Mouse (Mus musculus) liver, embryonic 16.5 days (tissue): ENCODE results near the gene 6030445D17Rik. TPM values are rescaled to one million over a fixed set of nuclear protein-coding genes. Genes with fewer than 3 reads are reported as not detected.

Experiments
- ATAC-seq: fragments of 200-750 bp; cut with Nextera tagmentation; 2 replicates; pipeline ENCODE4 v1.8.0; 2017; ENCODE audit warnings: low read depth, mild to moderate bottlenecking, moderate number of reproducible peaks, moderate library complexity
- H3K27ac ChIP-seq: fragments of 300-500 bp; sonication (generic); 2 replicates; pipeline ENCODE4 v1.5.1; 2014; ENCODE audit warnings: mild to moderate bottlenecking, low read length
- H3K27me3 ChIP-seq: fragments of 300-500 bp; sonication (generic); 2 replicates; pipeline ENCODE4 v1.6.1; 2014; ENCODE audit warnings: low read depth, low read length, mixed read lengths; ENCODE audit not compliant: control insufficient read depth, insufficient read depth
- H3K36me3 ChIP-seq: fragments of 300-500 bp; sonication (generic); 2 replicates; pipeline ENCODE4 v1.6.1; 2014; ENCODE audit warnings: mild to moderate bottlenecking; ENCODE audit not compliant: control insufficient read depth, insufficient read depth
- H3K4me1 ChIP-seq: fragments of 300-500 bp; sonication (generic); 2 replicates; pipeline ENCODE4 v1.6.1; 2014; ENCODE audit warnings: low read depth, low read length, mixed read lengths; ENCODE audit not compliant: control insufficient read depth
- H3K4me2 ChIP-seq: fragments of 300-500 bp; sonication (generic); 2 replicates; pipeline ENCODE4 v1.6.1; 2014; ENCODE audit warnings: low read depth, low read length, mixed read lengths
- H3K4me3 ChIP-seq: fragments of 300-500 bp; sonication (generic); 2 replicates; pipeline ENCODE4 v1.5.1; 2014; ENCODE audit warnings: low read depth, mild to moderate bottlenecking, low read length
- H3K9ac ChIP-seq: fragments of 300-500 bp; sonication (generic); 2 replicates; pipeline ENCODE4 v1.6.1; 2014; ENCODE audit warnings: low read depth, low read length
- H3K9me3 ChIP-seq: fragments of 300-500 bp; sonication (generic); replicated peaks from 2 replicates; pipeline ENCODE4 v1.6.1; 2016; ENCODE audit warnings: low read length; ENCODE audit not compliant: control insufficient read depth
- WGBS: fragments of 180-500 bp; shearing (Covaris S2); extraction: QIAGEN DNeasy Blood & Tissue Kit; methylation state at CpG from one replicate; pipeline ENCODE4 v1.1.7; 2014; ENCODE audit not compliant: insufficient replicate concordance; 5-methylcytosine and 5-hydroxymethylcytosine counted together
- polyA plus RNA-seq: library from polyadenylated mRNA; unstranded; fragments of >200 nt; fragmentation: Nextera tagmentation; extraction: Ambion mirVana; gene quantifications from 2 replicates; pipeline ENCODE4 v1.2.1, GENCODE M21; 2015

Gene 6030445D17Rik
- polyA plus RNA-seq, 1 experiment from 2014 or later, result 0.11 TPM

DNA sequence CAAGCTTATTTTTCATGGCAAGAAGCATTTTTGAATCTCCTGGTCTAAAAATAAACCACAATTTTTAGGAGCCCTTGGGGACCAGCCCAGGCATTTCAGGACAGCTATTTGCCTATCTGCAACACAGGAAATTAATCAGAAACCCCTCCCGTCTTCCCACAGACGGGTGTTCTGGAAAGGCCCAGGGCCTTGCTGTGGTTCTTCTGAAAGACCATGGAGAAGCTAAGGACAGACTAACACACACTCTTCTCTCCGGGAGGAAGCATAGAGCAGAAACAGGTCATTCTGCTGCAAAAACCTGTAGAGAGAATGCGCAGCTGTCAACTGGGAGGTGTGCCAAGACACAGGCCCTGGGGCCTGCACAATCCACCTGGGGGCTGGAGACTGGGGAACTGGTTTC, 4.2 kb downstream of the 6030445D17Rik start:
- Histone ChIP-seq H3K4me3 (no peak overlapping the region), H3K36me3 (no peaks in the 10 kb centered on the region), H3K4me1 (peaks cover 7% of the 10 kb centered on the region), H3K9me3 (no peaks in the 10 kb centered on the region), H3K27me3 (peaks cover 54% of the 10 kb centered on the region), H3K9ac (no peak overlapping the region), H3K27ac (no peak overlapping the region), H3K4me2 (no peak overlapping the region)
- ATAC-seq, result no peak
- 49% methylated on average over 4 of the region's 4 CpGs for WGBS

- peak overlapping the region; percentile 80; the same call in 1 of the 2 replicates for H3K4me2 ChIP-seq
- H3K36me3 ChIP-seq, result no peaks in the 10 kb centered on the region
- H3K4me3 ChIP-seq, result no peak overlapping the region
- WGBS, result 65% methylated on average over 14 of the region's 14 CpGs
- H3K27ac ChIP-seq, result no peak overlapping the region
- peaks cover 6% of the 10 kb centered on the region for H3K4me1 ChIP-seq
- no peak for ATAC-seq
- no peak overlapping the region for H3K9ac ChIP-seq
- peaks cover 37% of the 10 kb centered on the region for H3K27me3 ChIP-seq
- H3K9me3 ChIP-seq, result no peaks in the 10 kb centered on the region
Measured at GRCm38 (mm10) chr4:136468553-136469327, 6.7 kb downstream of the 6030445D17Rik start.

- Histone ChIP-seq H3K9me3 (no peaks in the 10 kb centered on the region), H3K36me3 (no peaks in the 10 kb centered on the region), H3K4me1 (peaks cover 4% of the 10 kb centered on the region), H3K4me3 (peak within 1 kb of the TSS; percentile 67), H3K27me3 (peaks cover 33% of the 10 kb centered on the region), H3K4me2 (peak within 1 kb of the TSS; percentile 80), H3K9ac (peak within 1 kb of the TSS; percentile 69), H3K27ac (peak within 1 kb of the TSS; percentile 67)
- peak; percentile 88 for ATAC-seq
- WGBS, result 2% methylated on average over 24 of the region's 36 CpGs
Measured at GRCm38 (mm10) chr4:136469371-136469903, 7.4 kb downstream of the 6030445D17Rik start, which contains the start of gene Luzp1. TSS of gene Luzp1 (plus strand) at chr4:136469761.

- no peaks in the 10 kb centered on the region for H3K9me3 ChIP-seq
- peaks cover 4% of the 10 kb centered on the region for H3K4me1 ChIP-seq
- H3K36me3 ChIP-seq, result no peaks in the 10 kb centered on the region
- H3K27me3 ChIP-seq, result peaks cover 33% of the 10 kb centered on the region
- peak overlapping the region; percentile 67 for H3K27ac ChIP-seq
- peak overlapping the region; percentile 69 for H3K9ac ChIP-seq
- peak; percentile 47 for ATAC-seq
- peak overlapping the region; percentile 67 for H3K4me3 ChIP-seq
- under 1% methylated on average over 45 of the region's 55 CpGs for WGBS
- peak overlapping the region; percentile 80 for H3K4me2 ChIP-seq
Measured at GRCm38 (mm10) chr4:136469941-136470346, 7.9 kb downstream of the 6030445D17Rik start.

DNA sequence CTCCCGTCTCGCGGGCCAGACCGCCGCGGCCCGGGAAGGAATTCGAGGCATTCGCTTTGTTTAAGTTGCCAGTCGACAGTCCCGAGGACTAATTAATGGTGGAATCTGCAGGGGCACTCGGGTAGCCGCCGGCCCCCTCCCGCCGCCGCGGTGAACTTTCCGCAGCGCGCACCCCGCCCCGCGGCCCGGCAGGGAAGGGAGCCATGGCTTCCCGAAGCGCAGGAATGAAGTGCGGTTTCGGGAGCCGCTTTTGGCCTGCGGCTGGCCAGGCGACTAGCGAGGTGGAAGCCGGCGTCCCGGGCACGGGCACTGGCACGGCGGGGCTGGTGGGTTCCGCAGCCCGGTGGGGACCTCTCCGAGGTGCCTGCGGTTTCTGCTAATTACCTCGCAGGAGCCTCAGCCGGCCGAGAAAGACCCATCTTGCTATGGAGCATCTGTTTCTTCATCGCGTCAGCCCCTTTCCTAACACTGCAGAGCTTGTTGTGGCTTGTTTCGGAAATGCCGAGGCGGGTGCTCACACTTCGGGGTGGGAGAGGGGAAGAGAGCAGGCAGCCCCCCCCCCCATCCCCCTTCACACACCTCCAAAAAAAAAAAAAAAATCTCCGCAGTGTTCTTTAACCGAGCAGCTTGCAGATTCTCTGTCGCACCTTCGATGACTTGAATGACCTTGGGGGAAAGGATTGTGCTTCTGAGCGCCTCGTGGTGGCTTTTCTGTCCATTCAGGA, 8.5 kb downstream of the 6030445D17Rik start:
- peak overlapping the region; percentile 69 for H3K9ac ChIP-seq
- H3K4me3 ChIP-seq, result peak overlapping the region; percentile 67
- no peak; the same call in 1 of the 2 replicates for ATAC-seq
- under 1% methylated on average over 58 of the region's 58 CpGs for whole genome bisulfite sequencing
- H3K4me1 ChIP-seq, result peaks cover 4% of the 10 kb centered on the region
- H3K36me3 ChIP-seq, result no peaks in the 10 kb centered on the region
- peaks cover 33% of the 10 kb centered on the region for H3K27me3 ChIP-seq
- H3K4me2 ChIP-seq, result peak overlapping the region; percentile 80
- peak overlapping the region; percentile 67 for H3K27ac ChIP-seq
- H3K9me3 ChIP-seq, result no peaks in the 10 kb centered on the region

DNA sequence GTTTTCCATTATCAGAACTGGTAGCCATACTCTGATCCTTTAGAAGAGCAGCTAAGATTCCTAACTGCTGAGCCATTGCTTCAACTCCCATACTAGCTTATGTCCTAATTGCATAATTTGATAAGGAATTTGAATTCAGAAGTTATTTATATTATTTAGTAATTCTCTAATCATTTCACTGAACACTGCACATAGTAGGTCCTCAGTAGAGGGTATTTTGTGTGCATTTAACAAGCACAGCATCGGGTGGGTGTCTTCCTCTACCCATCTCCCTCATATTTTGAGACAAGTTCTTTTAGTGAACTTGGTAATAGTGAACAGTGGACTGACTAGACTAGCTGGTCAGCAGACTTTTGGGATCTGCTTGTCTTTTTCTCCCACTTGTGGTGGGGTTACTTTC, 14.6 kb downstream of the 6030445D17Rik start:
- Histone ChIP-seq H3K36me3 (no peaks in the 10 kb centered on the region), H3K4me1 (no peaks in the 10 kb centered on the region), H3K4me3 (no peak overlapping the region), H3K9ac (no peak overlapping the region), H3K27me3 (peaks cover 4% of the 10 kb centered on the region), H3K4me2 (no peak overlapping the region), H3K9me3 (no peaks in the 10 kb centered on the region), H3K27ac (no peak overlapping the region)
- WGBS, result 66% methylated on average over 1 of the region's 1 CpGs
- ATAC-seq, result no peak

DNA sequence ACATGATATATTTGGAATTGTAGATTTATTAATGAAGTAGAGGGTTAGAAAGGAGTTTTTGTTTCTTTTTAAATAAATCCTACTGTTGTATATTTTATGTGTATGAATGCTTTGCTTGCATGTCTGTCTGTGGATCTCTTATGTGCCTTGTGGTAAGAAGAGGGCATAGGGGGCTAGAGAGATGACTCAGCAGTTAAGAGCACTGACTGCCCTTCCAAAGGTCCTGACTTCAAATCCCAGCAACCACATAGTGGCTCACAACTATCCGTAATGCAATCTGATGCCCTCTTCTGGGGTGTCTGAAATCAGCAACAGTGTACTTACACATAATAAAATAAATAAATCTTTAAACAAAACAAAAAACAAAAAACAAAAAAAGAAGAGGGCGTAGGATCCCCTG, 24.5 kb downstream of the 6030445D17Rik start:
- ATAC-seq, result no peak
- Histone ChIP-seq H3K4me1 (no peaks in the 10 kb centered on the region), H3K4me2 (no peak overlapping the region), H3K9me3 (no peaks in the 10 kb centered on the region), H3K27ac (no peak overlapping the region), H3K4me3 (no peak overlapping the region), H3K27me3 (no peaks in the 10 kb centered on the region), H3K9ac (no peak overlapping the region), H3K36me3 (no peaks in the 10 kb centered on the region)
- 59% methylated on average over 2 of the region's 2 CpGs for WGBS

DNA sequence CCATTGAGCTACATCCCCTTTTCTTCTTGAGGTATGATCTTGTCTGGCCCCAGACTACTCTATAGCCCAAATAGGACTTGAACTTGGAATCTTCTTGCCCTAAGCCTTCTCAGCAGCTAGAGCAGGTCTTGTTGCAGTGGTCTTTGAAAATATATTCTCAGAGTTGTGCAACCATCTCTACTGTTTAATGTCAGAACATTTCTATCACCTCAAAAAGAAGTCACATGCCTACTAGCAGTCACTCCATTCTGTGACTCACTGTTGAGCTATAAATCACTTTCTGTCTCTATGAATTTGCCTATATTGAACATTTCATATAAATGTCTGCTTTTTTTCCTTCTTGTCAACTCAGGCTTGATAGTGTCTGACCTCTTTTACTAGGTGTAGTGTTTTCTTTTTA, 33.9 kb downstream of the 6030445D17Rik start:
- no peak overlapping the region for H3K27ac ChIP-seq
- H3K27me3 ChIP-seq, result no peaks in the 10 kb centered on the region
- no peak for ATAC-seq
- no peak overlapping the region for H3K4me3 ChIP-seq
- H3K9ac ChIP-seq, result no peak overlapping the region
- no peaks in the 10 kb centered on the region; the same call in 1 of the 2 replicates for H3K4me1 ChIP-seq
- H3K4me2 ChIP-seq, result no peak overlapping the region
- H3K36me3 ChIP-seq, result no peaks in the 10 kb centered on the region
- H3K9me3 ChIP-seq, result no peaks in the 10 kb centered on the region
